Mouse (Mus musculus): ENCODE results near the gene Tenm4.

GRCm38 (mm10) chr7:96678236-96678635, 507.2 kb downstream of the Tenm4 start:
- no peak for TF ChIP-seq CTCF (IDR thresholded peaks at IDR 0.05; ENCODE audit: low read depth)
- TF ChIP-seq EP300 (IDR thresholded peaks at IDR 0.05; ENCODE audit: low read depth): no peak

Measured in heart, postnatal 0 days (tissue).